Mouse (Mus musculus): Measurements from ENCODE around the gene Adora2a. TPM values are rescaled to one million over a fixed set of nuclear protein-coding genes. Genes with fewer than 3 reads are reported as not detected.

Gene Adora2a
- polyA plus RNA-seq, 1 experiment from 2014 or later, result 3.7 TPM

DNA sequence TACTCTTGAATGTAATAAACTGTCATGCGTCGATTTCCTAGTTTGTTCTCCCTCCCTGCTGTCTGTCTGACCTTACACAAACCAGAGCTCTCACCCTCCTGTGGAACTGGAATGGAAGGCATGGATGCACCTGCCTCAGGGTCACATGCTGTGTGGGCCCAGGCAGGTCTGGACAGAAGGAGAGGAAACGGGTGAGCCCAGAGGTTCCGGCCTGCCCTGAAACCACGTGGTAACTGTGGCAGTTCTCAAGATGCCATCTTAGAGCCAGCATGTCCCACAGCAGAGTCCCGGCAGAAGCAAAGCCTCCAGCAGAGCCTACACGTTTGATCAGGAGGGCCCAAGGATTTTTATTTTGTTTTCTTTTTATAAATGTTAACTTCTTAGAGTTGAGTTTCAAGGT is 4.3 kb upstream of the Adora2a start:
- no peak overlapping the region for H3K4me2 ChIP-seq
- H3K9me3 ChIP-seq (replicated peaks), result no peaks in the 10 kb centered on the region
- no peak overlapping the region for H3K9ac ChIP-seq
- H3K27me3 ChIP-seq (replicated peaks), result 0 out of 2 replicates have a peak, but pooled peaks cover under 1% of the 10 kb centered on the region
- no peak for ATAC-seq (ENCODE audit: insufficient number of reproducible peaks, low FRiP score)
- H3K36me3 ChIP-seq, result peaks cover 51% of the 10 kb centered on the region
- peaks cover 41% of the 10 kb centered on the region for H3K4me1 ChIP-seq (replicated peaks)
- no peak overlapping the region for H3K4me3 ChIP-seq
- H3K27ac ChIP-seq (ENCODE audit: poor library complexity, severe bottlenecking), result no peak overlapping the region
- WGBS, result 74% methylated on average over 7 of the region's 7 CpGs

GRCm38 (mm10) chr10:75314190-75314980 is 2.3 kb upstream of the Adora2a start:
- Histone ChIP-seq H3K9ac (no peak overlapping the region), H3K36me3 (peaks cover 35% of the 10 kb centered on the region), H3K4me3 (no peak overlapping the region), H3K4me2 (no peak overlapping the region), H3K27me3 (replicated peaks) (peaks cover 20% of the 10 kb centered on the region), H3K9me3 (replicated peaks) (no peaks in the 10 kb centered on the region), H3K27ac (ENCODE audit: poor library complexity, severe bottlenecking) (no peak overlapping the region), H3K4me1 (replicated peaks) (peaks cover 45% of the 10 kb centered on the region)
- no peak for ATAC-seq (ENCODE audit: insufficient number of reproducible peaks, low FRiP score)
- WGBS, result 67% methylated on average over 6 of the region's 6 CpGs

DNA sequence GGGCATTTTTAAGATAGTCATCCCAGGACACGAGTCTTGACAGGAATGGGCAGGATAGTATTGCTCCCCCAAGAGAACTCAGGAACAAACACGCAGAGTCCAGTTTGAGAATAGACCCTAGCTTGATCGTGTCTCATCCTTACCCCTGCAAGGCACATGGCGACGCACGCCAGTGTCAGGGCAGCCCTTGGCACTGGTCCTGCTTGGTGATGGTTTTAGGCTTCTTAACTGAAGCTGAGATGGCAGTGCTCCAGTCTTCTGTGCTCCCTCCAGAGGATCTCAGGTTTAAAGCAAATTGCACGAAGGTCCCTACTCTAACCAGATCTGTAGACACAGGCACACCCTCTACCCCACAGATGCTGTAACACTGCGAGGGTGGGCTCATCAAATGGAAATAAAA is 921 bp upstream of the Adora2a start:
- ATAC-seq (ENCODE audit: insufficient number of reproducible peaks, low FRiP score), result no peak
- Histone ChIP-seq H3K27ac (ENCODE audit: poor library complexity, severe bottlenecking) (no peak overlapping the region), H3K9ac (no peak overlapping the region), H3K9me3 (replicated peaks) (no peaks in the 10 kb centered on the region), H3K4me1 (replicated peaks) (peaks cover 38% of the 10 kb centered on the region), H3K36me3 (peaks cover 21% of the 10 kb centered on the region), H3K27me3 (replicated peaks) (peaks cover 27% of the 10 kb centered on the region), H3K4me3 (no peak overlapping the region), H3K4me2 (no peak overlapping the region)
- 76% methylated on average over 8 of the region's 8 CpGs for WGBS

GRCm38 (mm10) chr10:75316472-75316871 is 205 bp upstream of the Adora2a start:
- Histone ChIP-seq H3K27me3 (replicated peaks) (peaks cover 27% of the 10 kb centered on the region), H3K36me3 (peaks cover 14% of the 10 kb centered on the region), H3K9ac (peak overlapping the region; percentile 69), H3K27ac (ENCODE audit: poor library complexity, severe bottlenecking) (no peak overlapping the region), H3K4me2 (peak overlapping the region; percentile 76), H3K9me3 (replicated peaks) (no peaks in the 10 kb centered on the region), H3K4me1 (replicated peaks) (peaks cover 38% of the 10 kb centered on the region), H3K4me3 (peak overlapping the region; percentile 58)
- ATAC-seq (ENCODE audit: insufficient number of reproducible peaks, low FRiP score), result peak; percentile 16; the same call in 1 of the 2 replicates
- WGBS, result 5% methylated on average over 9 of the region's 9 CpGs

- Histone ChIP-seq H3K4me1 (replicated peaks) (peaks cover 38% of the 10 kb centered on the region), H3K4me3 (peak overlapping the region; percentile 58), H3K36me3 (peaks cover 7% of the 10 kb centered on the region; the same call in 1 of the 2 replicates), H3K9me3 (replicated peaks) (no peaks in the 10 kb centered on the region), H3K27ac (ENCODE audit: poor library complexity, severe bottlenecking) (peak overlapping the region; percentile 12; the same call in 1 of the 2 replicates), H3K4me2 (peak overlapping the region; percentile 76), H3K9ac (peak overlapping the region; percentile 69), H3K27me3 (replicated peaks) (peaks cover 27% of the 10 kb centered on the region)
- WGBS, result under 1% methylated on average over 81 of the region's 81 CpGs
- peak; percentile 59 for ATAC-seq (ENCODE audit: insufficient number of reproducible peaks, low FRiP score)
Measured at GRCm38 (mm10) chr10:75316908-75317761, 458 bp downstream of the Adora2a start.

- Histone ChIP-seq H3K27me3 (replicated peaks) (peaks cover 27% of the 10 kb centered on the region), H3K36me3 (no peaks in the 10 kb centered on the region; the same call in 1 of the 2 replicates), H3K27ac (ENCODE audit: poor library complexity, severe bottlenecking) (no peak overlapping the region), H3K4me2 (peak overlapping the region; percentile 76), H3K4me1 (replicated peaks) (peaks cover 42% of the 10 kb centered on the region), H3K9me3 (replicated peaks) (no peaks in the 10 kb centered on the region), H3K4me3 (peak overlapping the region; percentile 58), H3K9ac (peak overlapping the region; percentile 69; the same call in 1 of the 2 replicates)
- ATAC-seq (ENCODE audit: insufficient number of reproducible peaks, low FRiP score), result no peak
- WGBS, result 71% methylated on average over 6 of the region's 6 CpGs
Measured at GRCm38 (mm10) chr10:75318206-75318605, 1.5 kb downstream of the Adora2a start.

- H3K4me3 ChIP-seq, result no peak overlapping the region
- 60% methylated on average over 4 of the region's 4 CpGs for WGBS
- H3K4me1 ChIP-seq (replicated peaks), result peaks cover 24% of the 10 kb centered on the region
- no peak overlapping the region for H3K27ac ChIP-seq (ENCODE audit: poor library complexity, severe bottlenecking)
- no peaks in the 10 kb centered on the region for H3K36me3 ChIP-seq
- H3K4me2 ChIP-seq, result no peak overlapping the region
- H3K9ac ChIP-seq, result no peak overlapping the region
- no peaks in the 10 kb centered on the region for H3K9me3 ChIP-seq (replicated peaks)
- H3K27me3 ChIP-seq (replicated peaks), result peaks cover 27% of the 10 kb centered on the region
- ATAC-seq (ENCODE audit: insufficient number of reproducible peaks, low FRiP score), result no peak
Measured at GRCm38 (mm10) chr10:75320321-75320720, 3.6 kb downstream of the Adora2a start.

GRCm38 (mm10) chr10:75322966-75323365 is 6.3 kb downstream of the Adora2a start:
- H3K9ac ChIP-seq, result no peak overlapping the region
- 62% methylated on average over 6 of the region's 6 CpGs for WGBS
- ATAC-seq (ENCODE audit: insufficient number of reproducible peaks, low FRiP score), result no peak
- H3K27me3 ChIP-seq (replicated peaks), result peaks cover 21% of the 10 kb centered on the region
- no peak overlapping the region for H3K27ac ChIP-seq (ENCODE audit: poor library complexity, severe bottlenecking)
- H3K4me1 ChIP-seq (replicated peaks), result peaks cover 23% of the 10 kb centered on the region
- H3K4me3 ChIP-seq, result no peak overlapping the region
- no peaks in the 10 kb centered on the region for H3K9me3 ChIP-seq (replicated peaks)
- no peaks in the 10 kb centered on the region for H3K36me3 ChIP-seq
- no peak overlapping the region for H3K4me2 ChIP-seq

DNA sequence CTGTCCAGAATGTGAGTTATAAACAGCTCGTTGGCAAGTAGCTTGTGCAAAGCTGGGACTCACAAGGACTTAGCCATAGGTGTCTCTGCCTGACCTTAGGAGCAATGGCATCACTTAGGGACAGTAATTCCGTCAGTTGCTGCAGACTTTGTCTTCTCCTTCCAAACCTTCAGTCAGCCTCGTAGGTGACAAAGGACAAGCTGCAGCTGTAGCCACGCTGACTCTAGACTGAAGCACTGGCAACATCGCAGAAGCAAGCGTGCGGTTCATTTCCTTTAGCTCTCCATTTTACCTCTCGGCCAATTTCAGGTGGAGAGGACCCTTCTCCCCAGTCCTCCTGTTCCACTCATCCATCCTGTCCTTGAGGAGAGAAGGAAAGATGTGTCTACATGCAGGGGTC is 7.3 kb downstream of the Adora2a start:
- no peak overlapping the region for H3K4me2 ChIP-seq
- peaks cover 22% of the 10 kb centered on the region for H3K4me1 ChIP-seq (replicated peaks)
- H3K4me3 ChIP-seq, result no peak overlapping the region
- no peaks in the 10 kb centered on the region for H3K9me3 ChIP-seq (replicated peaks)
- H3K27me3 ChIP-seq (replicated peaks), result peaks cover 11% of the 10 kb centered on the region
- no peak overlapping the region for H3K9ac ChIP-seq
- WGBS, result 78% methylated on average over 8 of the region's 8 CpGs
- no peaks in the 10 kb centered on the region for H3K36me3 ChIP-seq
- H3K27ac ChIP-seq (ENCODE audit: poor library complexity, severe bottlenecking), result no peak overlapping the region
- no peak for ATAC-seq (ENCODE audit: insufficient number of reproducible peaks, low FRiP score)

GRCm38 (mm10) chr10:75324391-75324790 is 7.7 kb downstream of the Adora2a start:
- WGBS, result 71% methylated on average over 10 of the region's 10 CpGs
- Histone ChIP-seq H3K9ac (no peak overlapping the region), H3K9me3 (replicated peaks) (no peaks in the 10 kb centered on the region), H3K4me3 (no peak overlapping the region), H3K4me1 (replicated peaks) (peaks cover 22% of the 10 kb centered on the region), H3K36me3 (no peaks in the 10 kb centered on the region), H3K27ac (ENCODE audit: poor library complexity, severe bottlenecking) (no peak overlapping the region), H3K4me2 (no peak overlapping the region), H3K27me3 (replicated peaks) (peaks cover 7% of the 10 kb centered on the region)
- ATAC-seq (ENCODE audit: insufficient number of reproducible peaks, low FRiP score), result no peak

GRCm38 (mm10) chr10:75325821-75326220 is 9.1 kb downstream of the Adora2a start:
- WGBS, result 95% methylated on average over 23 of the region's 23 CpGs
- Histone ChIP-seq H3K36me3 (no peaks in the 10 kb centered on the region), H3K4me2 (no peak overlapping the region), H3K9ac (no peak overlapping the region), H3K27me3 (replicated peaks) (no peaks in the 10 kb centered on the region), H3K27ac (ENCODE audit: poor library complexity, severe bottlenecking) (no peak overlapping the region), H3K9me3 (replicated peaks) (no peaks in the 10 kb centered on the region), H3K4me1 (replicated peaks) (peaks cover 22% of the 10 kb centered on the region), H3K4me3 (no peak overlapping the region)
- ATAC-seq (ENCODE audit: insufficient number of reproducible peaks, low FRiP score), result no peak
